Mouse (Mus musculus) bone marrow, adult 2 months (tissue): ENCODE data around the gene Lrrc74a. TPM values are rescaled to one million over a fixed set of nuclear protein-coding genes. Genes with fewer than 3 reads are reported as not detected.

Experiments
- H3K27ac ChIP-seq: fragments of 200-500 bp; 2 replicates; pipeline ENCODE4 v1.5.1; 2012; ENCODE audit warnings: low read depth, mild to moderate bottlenecking, control low read depth, inconsistent platforms, low read length; ENCODE audit not compliant: control insufficient read depth, poor library complexity, insufficient read depth
- H3K4me1 ChIP-seq: fragments of 200-500 bp; 2 replicates; pipeline ENCODE4 v1.6.1; 2011; ENCODE audit warnings: low read length; ENCODE audit not compliant: control insufficient read depth, insufficient read depth
- H3K4me3 ChIP-seq: fragments of 200-500 bp; replicated peaks from 2 replicates; pipeline ENCODE3; 2011; ENCODE audit warnings: mild to moderate bottlenecking, low read depth, low read length, control low read depth; ENCODE audit not compliant: control insufficient read depth
- CTCF ChIP-seq: fragments of 200-500 bp; IDR thresholded peaks from 2 replicates; pipeline ENCODE4 v1.5.1; 2011; ENCODE audit warnings: low read length, control low read depth; ENCODE audit not compliant: control insufficient read depth, insufficient read depth
- POLR2A ChIP-seq: fragments of 200-500 bp; IDR thresholded peaks from 2 replicates; pipeline ENCODE4 v1.6.1; 2011; ENCODE audit warnings: low read depth, mild to moderate bottlenecking, control low read depth, low read length, borderline replicate concordance; ENCODE audit not compliant: control insufficient read depth
- WGBS: fragments of 180-500 bp; shearing (Covaris S2); methylation state at CpG from one replicate; pipeline ENCODE4 v1.1.7; 2018; 5-methylcytosine and 5-hydroxymethylcytosine counted together
- polyA plus RNA-seq: library from polyadenylated mRNA; stranded (reverse); fragments of >200 nt; gene quantifications from 2 replicates; pipeline ENCODE4 v1.2.4, GENCODE M21; 2011; ENCODE audit warnings: low replicate concordance; ENCODE audit not compliant: missing spikeins, insufficient read depth, insufficient read length

Gene Lrrc74a
- polyA plus RNA-seq, 1 experiment = not detected

GRCm38 (mm10) chr12:86726120-86726640, 8.0 kb upstream of the Lrrc74a start, which contains the start of gene Angel1:
Angel1 (minus strand) TSS chr12:86726460.
- H3K27ac ChIP-seq = peak within 1 kb of the TSS; percentile 19; the same call in 1 of the 2 replicates
- WGBS = under 1% methylated on average over 44 of the region's 44 CpGs
- H3K4me3 ChIP-seq = peak within 1 kb of the TSS; percentile 68
- H3K4me1 ChIP-seq = no peaks in the 10 kb centered on the region
- peak; percentile 57; the same call in 1 of the 2 replicates for TF ChIP-seq POLR2A
- no peak for TF ChIP-seq CTCF

- H3K4me1 ChIP-seq = no peaks in the 10 kb centered on the region
- 75% methylated on average over 13 of the region's 13 CpGs for WGBS
- no peak overlapping the region for H3K4me3 ChIP-seq
- H3K27ac ChIP-seq = no peak overlapping the region
- TF ChIP-seq POLR2A (no peak), CTCF (no peak)
Observed at GRCm38 (mm10) chr12:86761036-86761435, 26.9 kb downstream of the Lrrc74a start.

- no peaks in the 10 kb centered on the region for H3K4me1 ChIP-seq
- 55% methylated on average over 6 of the region's 6 CpGs for WGBS
- TF ChIP-seq CTCF = no peak
- TF ChIP-seq POLR2A = no peak
- no peak overlapping the region for H3K4me3 ChIP-seq
- H3K27ac ChIP-seq = no peak overlapping the region
Observed at GRCm38 (mm10) chr12:86764060-86764459, 29.9 kb downstream of the Lrrc74a start.

DNA sequence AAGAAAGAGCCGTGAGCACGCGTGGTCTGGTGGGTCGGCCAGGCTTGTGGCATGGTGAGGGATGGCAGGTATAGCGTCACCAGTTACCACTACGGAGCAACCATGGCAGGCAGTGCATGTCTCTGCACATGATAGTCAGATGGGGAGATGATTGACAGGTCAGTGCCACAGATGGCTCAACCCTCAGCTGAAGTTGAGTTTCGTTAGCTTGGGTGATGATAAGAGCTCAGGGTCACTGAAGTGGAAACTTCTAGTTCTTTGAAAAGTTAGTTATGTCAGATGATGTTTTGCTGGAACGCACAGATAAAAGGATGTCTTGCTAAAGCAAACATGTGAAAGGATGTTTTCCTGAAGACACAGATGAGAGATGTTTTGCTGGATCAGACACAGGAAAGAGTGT, 32.3 kb downstream of the Lrrc74a start:
- Histone ChIP-seq H3K27ac (no peak overlapping the region), H3K4me3 (no peak overlapping the region), H3K4me1 (no peaks in the 10 kb centered on the region)
- 83% methylated on average over 8 of the region's 8 CpGs for whole genome bisulfite sequencing
- no peak for TF ChIP-seq POLR2A
- no peak for TF ChIP-seq CTCF

GRCm38 (mm10) chr12:86767868-86768631, 33.9 kb downstream of the Lrrc74a start:
- Histone ChIP-seq H3K27ac (no peak overlapping the region), H3K4me1 (no peaks in the 10 kb centered on the region), H3K4me3 (no peak overlapping the region)
- 52% methylated on average over 20 of the region's 20 CpGs for WGBS
- TF ChIP-seq CTCF = peak; percentile 57
- no peak for TF ChIP-seq POLR2A

DNA sequence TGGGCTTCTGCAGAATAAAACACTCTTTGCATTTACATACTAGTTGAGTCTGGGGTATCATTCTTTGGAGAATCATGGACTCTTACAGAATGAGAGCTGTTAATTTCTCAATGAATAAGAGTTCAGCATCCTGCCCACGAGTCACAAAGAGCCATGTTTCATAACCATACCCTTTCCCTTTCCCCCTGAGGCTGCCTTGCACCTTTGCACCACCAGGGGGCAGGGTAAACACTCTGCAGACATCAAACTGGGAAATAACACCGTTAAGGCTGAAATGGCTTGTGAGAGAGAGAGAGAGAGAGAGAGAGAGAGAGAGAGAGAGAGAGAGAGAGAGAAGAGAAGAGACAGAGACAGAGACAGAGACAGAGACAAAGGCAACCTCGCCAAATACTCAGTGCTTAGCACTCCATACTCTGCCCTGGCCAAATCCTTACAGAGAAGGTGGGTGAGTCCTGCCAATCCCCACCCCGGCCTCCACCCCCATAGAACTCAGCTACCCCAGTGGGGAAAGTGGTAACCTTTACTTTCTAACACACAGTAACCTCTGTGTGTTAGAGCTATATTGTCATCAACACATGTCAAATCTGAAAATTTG, 34.9 kb downstream of the Lrrc74a start:
- WGBS = 36% methylated on average over 4 of the region's 4 CpGs
- TF ChIP-seq POLR2A = no peak
- TF ChIP-seq CTCF = peak; percentile 92
- Histone ChIP-seq H3K4me3 (no peak overlapping the region), H3K4me1 (no peaks in the 10 kb centered on the region), H3K27ac (no peak overlapping the region)

- Histone ChIP-seq H3K4me1 (no peaks in the 10 kb centered on the region), H3K27ac (no peak overlapping the region), H3K4me3 (no peak overlapping the region)
- TF ChIP-seq CTCF (no peak), POLR2A (no peak)
Observed at GRCm38 (mm10) chr12:86769819-86770218, 35.6 kb downstream of the Lrrc74a start.

GRCm38 (mm10) chr12:86770261-86770670, 36.1 kb downstream of the Lrrc74a start:
- Histone ChIP-seq H3K4me1 (no peaks in the 10 kb centered on the region), H3K27ac (no peak overlapping the region), H3K4me3 (no peak overlapping the region)
- TF ChIP-seq POLR2A = no peak
- no peak for TF ChIP-seq CTCF
- 74% methylated on average over 4 of the region's 4 CpGs for WGBS
